Mouse (Mus musculus) liver, embryonic 14.5 days (tissue): ENCODE measurements at regions not wholly inside any gene's neighbourhood (a gene's known extent, or its start where the extent isn't known, plus 50 kb on each side); places are given as distances from the start of the nearest gene placed in this dataset.

Source experiments
- ATAC-seq: fragments of 200-750 bp; cut with Nextera tagmentation; 2 replicates; pipeline ENCODE4 v1.8.0; 2017; ENCODE audit warnings: moderate number of reproducible peaks, mild to moderate bottlenecking, moderate library complexity; ENCODE audit not compliant: insufficient read depth
- DNase-seq, 3 experiments: peaks; one replicate each; pipeline ENCODE4 v3.0.0-alpha.2; 2012 to 2013; ENCODE audit warnings: low read depth in 3 of 3, low spot score in 3 of 3
- H3K27ac ChIP-seq: fragments of 300-500 bp; sonication (generic); 2 replicates; pipeline ENCODE4 v1.5.1; 2014; ENCODE audit warnings: moderate library complexity, mild to moderate bottlenecking, control low read depth, inconsistent platforms
- H3K27me3 ChIP-seq: fragments of 300-500 bp; sonication (generic); 2 replicates; pipeline ENCODE4 v1.6.1; 2014; ENCODE audit warnings: mild to moderate bottlenecking, low read length, moderate library complexity; ENCODE audit not compliant: control insufficient read depth, insufficient read depth
- H3K36me3 ChIP-seq: fragments of 300-500 bp; sonication (generic); replicated peaks from 2 replicates; pipeline ENCODE4 v1.6.1; 2014; ENCODE audit warnings: low read depth; ENCODE audit not compliant: control insufficient read depth, insufficient read depth
- H3K4me1 ChIP-seq, 2 experiments: fragments of 200-500 bp in 1 of 2; fragments of 300-500 bp in 1 of 2; sonication (generic) in 1 of 2; replicated peaks; 2 replicates each; pipeline ENCODE4 v1.6.1; 2012 to 2014; ENCODE audit warnings: antibody characterized with exemption in 1 of 2, inconsistent platforms in 1 of 2, low read length in 1 of 2; ENCODE audit not compliant: control insufficient read depth in 2 of 2, insufficient read depth in 2 of 2
- H3K4me2 ChIP-seq: fragments of 300-500 bp; sonication (generic); 2 replicates; pipeline ENCODE4 v1.6.1; 2014; ENCODE audit warnings: low read depth, mild to moderate bottlenecking, control low read depth, moderate library complexity
- H3K4me3 ChIP-seq, 2 experiments: fragments of 200-500 bp in 1 of 2; fragments of 300-500 bp in 1 of 2; sonication (generic) in 1 of 2; 2 replicates each; pipeline ENCODE4 v1.5.1; 2012 to 2014; ENCODE audit warnings: low read depth in 2 of 2, low read length in 2 of 2, mild to moderate bottlenecking in 2 of 2, control low read depth in 1 of 2, inconsistent platforms in 1 of 2, moderate library complexity in 1 of 2; ENCODE audit not compliant: insufficient read depth in 1 of 2
- H3K9ac ChIP-seq: fragments of 300-500 bp; sonication (generic); replicated peaks from 2 replicates; pipeline ENCODE4 v1.6.1; 2014; ENCODE audit warnings: mild to moderate bottlenecking, control low read depth, moderate library complexity
- H3K9me3 ChIP-seq: fragments of 300-500 bp; sonication (generic); 2 replicates; pipeline ENCODE4 v1.6.1; 2016; ENCODE audit warnings: low read length, mixed read lengths; ENCODE audit not compliant: control insufficient read depth
- CTCF ChIP-seq: IDR thresholded peaks from 2 replicates; pipeline ENCODE4 v1.5.1; 2016; ENCODE audit warnings: antibody characterized with exemption, low read depth, control low read depth
- EP300 ChIP-seq: IDR thresholded peaks from 2 replicates; pipeline ENCODE4 v1.6.1; 2016; ENCODE audit warnings: antibody characterized with exemption, low read depth
- WGBS: fragments of 180-500 bp; shearing (Covaris S2); extraction: QIAGEN DNeasy Blood & Tissue Kit; methylation state at CpG from one replicate; pipeline ENCODE4 v1.1.7; 2014; ENCODE audit not compliant: insufficient replicate concordance; 5-methylcytosine and 5-hydroxymethylcytosine counted together

DNA sequence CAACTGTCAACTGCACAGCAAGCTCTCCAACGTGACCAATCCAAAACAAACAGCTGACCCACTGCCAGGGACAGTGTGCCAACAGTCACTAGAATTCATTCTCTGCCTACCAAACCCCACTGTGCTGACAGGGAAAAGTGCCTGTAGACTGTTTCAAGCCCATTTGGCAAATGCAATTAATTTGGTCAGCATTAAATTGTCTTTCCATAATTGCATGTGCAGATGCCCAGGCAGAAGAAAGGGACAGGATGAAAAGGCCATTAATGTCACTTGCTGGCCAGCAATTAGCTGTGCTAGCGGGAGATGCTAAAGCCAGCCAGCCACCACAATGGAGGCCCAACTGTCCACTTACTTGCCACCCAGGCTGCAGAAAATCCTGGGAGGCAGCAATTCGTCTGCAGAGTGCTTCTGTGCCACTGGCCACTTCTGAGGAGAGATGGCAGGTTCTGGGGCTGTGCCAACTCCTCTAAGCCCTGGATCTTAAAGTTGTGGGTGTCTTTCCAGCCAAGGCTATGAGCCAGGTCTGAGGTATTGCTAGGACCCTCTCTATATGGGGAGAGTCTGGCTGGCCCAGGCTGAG, 108.8 kb upstream of the Kdm8 start:
- TF ChIP-seq CTCF (no peak), EP300 (no peak)
- no peak overlapping the region for H3K4me3 ChIP-seq
- no peaks in the 10 kb centered on the region for H3K9me3 ChIP-seq
- H3K27ac ChIP-seq = no peak overlapping the region
- ATAC-seq (no peak), DNase-seq (no peak)
- H3K27me3 ChIP-seq = no peaks in the 10 kb centered on the region
- 38% methylated on average over 3 of the region's 3 CpGs for WGBS
- no peaks in the 10 kb centered on the region for H3K36me3 ChIP-seq
- no peaks in the 10 kb centered on the region for H3K4me1 ChIP-seq
- no peak overlapping the region for H3K4me2 ChIP-seq
- no peak overlapping the region for H3K9ac ChIP-seq

DNA sequence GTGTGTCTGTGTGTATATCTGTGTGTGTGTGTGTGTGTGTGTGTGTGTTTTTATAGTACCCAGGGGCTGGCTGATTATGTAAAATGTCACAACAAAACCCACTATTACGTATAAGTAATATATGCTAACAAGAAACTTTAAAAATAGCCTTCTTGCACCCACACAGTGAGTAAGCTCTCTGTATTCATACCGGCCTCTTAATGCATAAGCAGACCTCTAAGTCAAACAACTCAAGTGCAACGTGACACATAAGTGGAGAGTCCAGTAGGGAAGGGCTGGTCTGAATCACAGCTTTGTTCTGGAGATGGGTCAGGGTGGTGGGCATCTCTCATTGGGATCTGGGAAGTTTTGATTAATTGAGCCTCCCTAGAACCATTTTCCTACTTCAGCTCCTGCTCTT, 107.7 kb upstream of the Kdm8 start:
- DNase-seq (no peak), ATAC-seq (no peak)
- Histone ChIP-seq H3K4me2 (no peak overlapping the region), H3K27ac (no peak overlapping the region), H3K36me3 (no peaks in the 10 kb centered on the region), H3K4me1 (no peaks in the 10 kb centered on the region), H3K9me3 (no peaks in the 10 kb centered on the region), H3K27me3 (no peaks in the 10 kb centered on the region), H3K9ac (no peak overlapping the region), H3K4me3 (no peak overlapping the region)
- TF ChIP-seq CTCF = no peak
- TF ChIP-seq EP300 = no peak
- WGBS = 58% methylated on average over 3 of the region's 3 CpGs

DNA sequence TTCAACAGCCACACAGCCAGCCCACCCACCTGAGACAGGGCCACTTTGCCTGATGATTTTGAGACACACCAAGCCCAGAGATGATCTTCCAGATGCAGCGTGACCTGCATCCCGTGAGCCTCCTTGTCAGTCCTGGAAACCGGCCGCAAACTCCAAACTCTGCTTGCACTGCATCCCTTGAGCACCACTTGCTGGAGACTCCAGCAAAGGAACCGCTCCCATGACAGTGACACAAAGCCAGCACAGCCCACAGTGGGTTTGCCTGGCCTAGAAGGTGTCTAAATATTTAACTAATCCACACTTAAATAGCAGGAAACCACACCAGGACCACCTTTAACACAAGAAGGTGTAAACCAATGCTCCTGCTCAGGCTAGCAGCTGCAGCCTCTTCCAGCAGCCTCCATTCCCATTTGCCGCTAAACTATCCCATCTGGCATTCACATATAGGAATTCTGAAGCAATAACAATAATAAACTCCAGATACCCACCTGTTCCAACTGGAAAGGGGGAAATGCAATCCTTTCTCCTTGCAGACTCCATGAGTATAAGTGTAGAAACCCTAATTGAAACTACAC, 106.2 kb upstream of the Kdm8 start:
- Histone ChIP-seq H3K27ac (no peak overlapping the region), H3K9ac (no peak overlapping the region), H3K27me3 (no peaks in the 10 kb centered on the region), H3K4me1 (no peaks in the 10 kb centered on the region), H3K9me3 (no peaks in the 10 kb centered on the region), H3K4me3 (no peak overlapping the region), H3K4me2 (no peak overlapping the region), H3K36me3 (no peaks in the 10 kb centered on the region)
- no peak for TF ChIP-seq CTCF
- no peak for TF ChIP-seq EP300
- 72% methylated on average over 6 of the region's 6 CpGs for WGBS
- DNase-seq = no peak
- ATAC-seq = no peak

DNA sequence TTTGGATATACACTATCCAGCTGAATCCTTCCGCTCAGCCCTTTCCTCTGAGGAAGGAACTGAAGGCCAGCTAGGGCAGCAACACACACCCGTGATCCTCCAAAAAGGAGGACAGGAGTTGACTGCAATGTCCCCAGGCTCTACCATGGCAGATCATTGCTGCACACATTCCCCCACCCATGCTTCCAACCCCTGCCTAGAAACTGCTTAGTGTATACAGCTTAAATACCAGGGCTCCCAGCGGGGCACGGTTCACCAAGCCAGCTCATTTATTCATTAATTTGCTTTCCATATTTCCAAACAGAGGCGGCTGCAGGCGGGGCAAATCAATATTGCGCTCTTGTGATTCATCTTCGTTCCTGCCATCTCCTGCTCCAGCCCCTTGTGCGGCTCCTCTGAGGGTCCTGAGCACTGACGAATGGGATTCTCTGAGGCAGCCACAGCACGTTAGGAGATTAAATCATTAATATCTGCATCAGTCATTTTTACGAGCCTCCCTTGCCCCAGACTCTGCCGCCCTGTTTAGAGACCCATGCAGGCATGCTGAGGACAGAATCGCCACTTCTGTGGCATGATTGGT, 104.1 kb upstream of the Kdm8 start:
- Histone ChIP-seq H3K4me3 (no peak overlapping the region), H3K27ac (no peak overlapping the region), H3K4me2 (no peak overlapping the region), H3K9me3 (no peaks in the 10 kb centered on the region), H3K27me3 (no peaks in the 10 kb centered on the region), H3K4me1 (no peaks in the 10 kb centered on the region), H3K9ac (no peak overlapping the region), H3K36me3 (no peaks in the 10 kb centered on the region)
- TF ChIP-seq CTCF (no peak), EP300 (no peak)
- no peak for DNase-seq
- no peak for ATAC-seq
- WGBS = 71% methylated on average over 14 of the region's 14 CpGs

DNA sequence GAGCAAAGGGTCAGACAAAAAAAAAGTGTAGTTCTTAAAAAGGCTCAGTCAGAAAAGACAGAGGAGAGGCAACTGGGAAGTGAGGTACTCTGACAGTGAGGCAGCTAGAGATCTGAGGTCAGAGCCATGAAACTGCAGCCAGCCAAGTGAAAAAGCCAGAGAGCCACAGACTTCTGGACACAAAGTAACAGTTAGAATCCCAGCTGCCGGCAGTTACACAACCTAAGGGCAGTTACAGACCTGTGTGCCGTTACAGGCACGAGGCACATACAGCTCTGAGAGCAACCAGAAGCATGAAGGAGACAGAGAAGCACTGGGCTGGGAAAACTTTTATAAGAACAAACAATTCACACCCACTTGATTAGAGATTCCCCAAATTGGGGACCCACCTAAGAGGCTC, 94.9 kb upstream of the Kdm8 start:
- Histone ChIP-seq H3K4me1 (no peaks in the 10 kb centered on the region), H3K9me3 (no peaks in the 10 kb centered on the region), H3K9ac (no peak overlapping the region), H3K4me3 (no peak overlapping the region), H3K36me3 (no peaks in the 10 kb centered on the region), H3K27me3 (no peaks in the 10 kb centered on the region), H3K27ac (no peak overlapping the region), H3K4me2 (no peak overlapping the region)
- DNase-seq (no peak), ATAC-seq (no peak)
- TF ChIP-seq CTCF = no peak
- TF ChIP-seq EP300 = no peak
- WGBS = 40% methylated on average over 3 of the region's 3 CpGs
